Mouse (Mus musculus) cerebellum, postnatal 25 days (tissue): ENCODE measurements around the gene Dgat2l6.
A peak's percentile ranks its signal among the peaks of the same experiment; 100 is the strongest.

Experiments
- DNase-seq, 2 experiments: peaks; one replicate each; pipeline ENCODE4 v3.0.0; 2021; ENCODE audit warnings: mixed read lengths in 2 of 2

Gene Dgat2l6

DNA sequence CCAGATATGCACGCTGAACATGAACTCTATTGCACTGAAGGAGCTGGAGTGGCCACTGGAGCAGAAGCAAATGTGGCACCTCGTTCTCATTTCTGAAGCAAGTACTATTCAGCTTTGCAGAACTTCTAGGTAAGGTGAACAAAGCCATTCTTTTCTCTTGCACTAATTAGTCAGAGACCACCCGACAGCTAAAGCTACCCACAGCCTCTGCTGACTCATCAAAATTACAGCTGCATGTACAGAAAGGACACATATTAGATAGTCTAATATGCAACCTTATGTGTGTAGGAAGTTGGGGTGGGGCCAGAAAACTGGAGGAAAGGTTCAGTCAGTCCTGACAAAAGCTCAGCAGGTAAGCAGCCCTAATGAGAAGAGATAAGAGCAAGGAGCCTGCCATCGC is at the start of gene Dgat2l6:
Dgat2l6 (plus strand) TSS at position 368 of the 400 bp plus-strand sequence.
- DNase-seq = no peak

DNA sequence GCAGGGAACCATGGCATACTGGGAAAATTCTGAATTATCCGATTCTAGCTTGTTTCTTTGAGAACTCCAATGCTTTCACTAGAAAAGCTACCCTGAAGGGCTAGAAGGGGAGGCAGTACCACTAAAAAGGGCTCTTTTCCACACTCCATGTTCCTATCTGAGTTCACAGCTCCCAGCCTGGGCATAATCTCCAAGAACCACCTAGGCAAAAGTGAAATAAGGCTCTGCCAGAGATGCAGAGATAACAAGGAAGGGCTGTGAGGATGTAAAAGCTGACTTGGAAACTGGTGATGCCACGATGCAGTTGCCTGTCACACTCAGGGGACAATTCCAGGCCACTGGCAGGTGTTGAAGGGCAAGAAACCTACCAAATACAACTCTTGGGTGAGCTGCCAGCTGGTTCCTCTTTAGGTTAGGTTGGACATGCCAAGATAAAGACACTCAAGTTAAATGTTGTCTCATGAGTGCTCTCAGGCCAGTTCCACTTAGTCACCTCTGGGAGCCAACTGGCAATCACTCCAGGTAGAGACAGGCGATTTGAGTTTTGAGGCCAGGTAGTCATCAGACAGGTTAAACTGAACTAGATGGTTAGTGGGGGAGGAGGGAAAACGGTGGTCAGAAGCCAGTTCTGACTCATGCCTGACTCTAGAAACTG is 48.9 kb upstream of the Dgat2l6 start:
- no peak for DNase-seq

DNA sequence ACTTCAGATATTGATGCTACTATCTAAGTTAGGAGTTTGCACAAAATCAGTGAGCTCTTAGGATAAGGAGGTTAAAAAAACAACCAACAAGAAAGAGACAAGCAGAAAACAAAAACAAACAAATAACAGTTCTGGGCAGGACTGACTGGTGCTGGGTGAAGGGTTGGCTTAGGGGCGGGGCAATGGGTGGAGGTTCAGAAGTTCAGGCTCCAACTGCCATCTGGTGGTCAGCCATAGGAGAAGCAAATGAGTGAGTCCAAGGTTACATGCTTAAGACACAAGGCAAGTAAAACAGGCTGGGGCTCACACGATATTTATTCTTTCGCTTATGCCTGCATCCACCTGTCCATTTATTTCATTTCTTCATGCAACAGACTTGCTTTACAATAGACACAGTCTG is 44.3 kb upstream of the Dgat2l6 start:
- DNase-seq = peak; percentile 50 to 75

DNA sequence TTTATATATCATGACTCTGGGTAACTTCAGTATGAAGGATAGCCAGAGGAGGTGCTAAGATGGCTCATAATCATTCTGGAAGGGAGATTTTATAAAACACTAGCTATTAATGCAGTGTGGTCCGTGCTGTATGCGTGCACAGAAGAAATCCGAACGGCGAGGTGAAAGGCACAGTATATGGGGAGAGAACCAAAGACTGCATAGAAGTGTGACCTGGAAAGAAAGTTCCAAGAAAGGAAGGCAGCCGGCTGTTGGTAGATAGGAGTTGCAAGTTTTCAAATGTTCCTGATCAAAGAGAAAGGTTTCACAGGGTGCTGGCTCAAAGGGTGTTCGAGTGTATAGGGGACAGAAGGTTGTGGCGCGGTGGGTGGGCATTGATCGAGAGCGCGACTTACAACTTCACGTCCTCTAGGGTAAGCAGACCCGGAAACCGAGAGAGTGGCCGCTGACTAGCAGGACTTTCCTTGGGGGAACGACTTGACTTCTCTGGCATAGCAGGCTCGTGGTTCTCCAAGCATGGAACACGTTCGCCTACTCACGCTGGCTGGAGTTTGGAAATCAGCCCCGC is 31.1 kb upstream of the Dgat2l6 start:
- no peak for DNase-seq

DNA sequence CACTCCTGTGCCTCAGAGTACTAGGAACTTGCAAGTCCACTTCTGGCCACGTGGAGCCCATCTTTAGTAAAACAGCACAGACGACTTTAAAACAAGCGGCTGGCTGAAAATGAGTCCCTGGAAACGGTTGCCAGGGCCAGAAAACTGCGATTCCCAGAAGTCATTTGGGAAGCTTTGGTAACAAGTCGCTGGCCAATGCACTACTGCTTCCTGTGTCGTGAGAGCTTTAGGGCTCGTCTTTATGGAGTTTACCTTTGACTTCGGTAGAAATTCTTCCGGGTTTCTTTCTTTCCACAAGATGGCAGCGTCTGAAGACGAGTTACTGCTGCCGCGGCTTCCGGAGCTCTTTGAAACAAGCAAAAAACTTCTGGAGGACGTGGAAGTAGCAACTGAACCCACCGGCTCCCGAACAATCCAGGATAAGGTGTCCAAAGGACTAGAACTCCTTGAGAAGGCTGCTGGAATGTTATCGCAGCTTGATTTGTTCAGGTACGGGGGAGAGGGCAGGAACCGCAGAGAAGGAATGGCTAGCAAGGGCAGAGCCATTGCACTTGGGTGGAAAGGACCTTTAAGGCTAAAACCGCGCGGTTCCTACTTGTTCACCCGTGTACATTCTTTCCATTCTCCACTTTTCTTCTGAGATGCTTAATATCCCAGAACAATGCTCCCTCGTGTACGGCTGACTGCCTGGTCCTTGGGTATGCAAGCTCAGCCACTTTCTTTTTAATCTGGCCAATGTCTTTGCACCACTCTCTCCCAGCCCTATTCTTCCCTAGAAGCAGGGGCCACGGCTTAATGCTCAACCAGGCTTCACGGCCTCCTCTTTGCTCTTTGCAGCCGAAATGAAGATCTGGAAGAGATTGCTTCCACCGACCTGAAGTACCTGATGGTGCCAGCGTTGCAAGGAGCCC is 30.3 kb upstream of the Dgat2l6 start, which contains the start of gene Igbp1:
Igbp1 (plus strand) TSS at position 224 of the 911 bp plus-strand sequence.
- DNase-seq = peak; percentile 60 to 76

- DNase-seq = no peak
These were observed 20.3 kb upstream of the Dgat2l6 start for GRCm38 (mm10) chrX:100504175-100504851.

DNA sequence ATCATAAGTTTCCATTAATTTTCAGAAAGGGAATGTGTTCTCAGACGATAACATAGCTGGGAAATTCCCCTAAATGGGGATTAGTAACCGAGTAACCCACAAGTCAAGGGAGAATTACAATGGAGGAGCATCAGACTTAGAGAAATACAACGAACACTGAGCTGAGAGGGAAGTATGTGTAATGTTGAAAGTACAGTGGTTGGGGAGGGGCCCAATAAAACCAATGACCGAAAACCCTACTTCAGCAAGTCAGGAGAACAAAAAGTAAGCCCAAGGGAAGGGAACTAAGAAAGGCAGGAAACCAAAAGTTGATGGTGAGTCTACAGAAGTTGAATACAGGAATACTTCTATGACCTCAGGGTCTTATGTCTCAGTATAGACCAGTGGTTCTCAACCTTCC is 16.5 kb upstream of the Dgat2l6 start:
- no peak for DNase-seq

DNA sequence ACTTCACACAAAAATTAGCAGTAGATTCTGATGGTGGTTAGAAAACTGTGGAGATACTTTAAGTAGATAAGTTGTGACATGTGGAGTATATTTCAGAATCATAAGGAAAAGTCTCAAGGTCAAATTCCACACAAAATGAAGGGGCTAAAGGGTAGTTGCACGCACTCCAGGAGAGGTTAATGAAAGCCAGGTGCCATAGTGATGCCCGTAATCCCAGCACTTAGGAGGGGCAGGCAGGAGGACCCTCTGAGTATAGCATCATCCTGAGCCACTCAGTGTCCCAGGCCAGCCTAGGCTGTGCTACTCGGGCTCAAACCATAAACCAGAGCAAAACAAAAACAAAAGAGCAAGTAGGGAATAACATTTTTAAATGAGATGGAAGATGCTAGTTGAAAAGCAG is 14.7 kb upstream of the Dgat2l6 start:
- DNase-seq = no peak

GRCm38 (mm10) chrX:100516683-100517082 is 8.0 kb upstream of the Dgat2l6 start:
- DNase-seq = no peak

DNA sequence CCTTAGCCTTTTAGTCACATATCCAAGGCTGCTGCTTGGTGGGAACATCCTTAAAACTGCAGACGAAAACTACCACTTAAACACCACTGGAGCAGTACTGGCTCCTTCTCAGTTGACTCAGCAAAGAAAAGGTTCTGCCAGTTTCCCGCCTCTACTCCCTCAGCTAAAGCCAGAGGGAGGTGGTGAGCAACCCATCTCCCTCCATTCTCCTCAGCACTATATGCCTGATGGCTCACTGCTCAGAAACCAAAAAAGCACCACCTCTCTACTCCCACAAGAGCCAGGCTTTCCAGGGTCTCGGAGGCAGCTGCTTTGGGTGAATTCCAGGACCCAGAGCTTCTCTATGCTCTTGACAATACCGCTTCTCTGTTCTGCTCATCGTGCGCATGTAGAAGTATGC is 7.0 kb upstream of the Dgat2l6 start:
- no peak for DNase-seq

GRCm38 (mm10) chrX:100518532-100518931 is 6.1 kb upstream of the Dgat2l6 start:
- no peak for DNase-seq

GRCm38 (mm10) chrX:100556026-100556425 is 31.4 kb downstream of the Dgat2l6 start:
- no peak for DNase-seq

GRCm38 (mm10) chrX:100565696-100566095 is 41.1 kb downstream of the Dgat2l6 start:
- no peak for DNase-seq

- DNase-seq = no peak
These were observed 47.3 kb downstream of the Dgat2l6 start, which contains the start of gene Awat1 for GRCm38 (mm10) chrX:100571951-100572350. Awat1 (plus strand) TSS chrX:100572251.

- no peak for DNase-seq
These were observed 70.2 kb downstream of the Dgat2l6 start, which contains the start of gene P2ry4 for GRCm38 (mm10) chrX:100594791-100595190. P2ry4 (minus strand) TSS chrX:100594869.
